Mouse (Mus musculus) left cerebral cortex, postnatal 36 days (tissue): ENCODE results near the gene Schip1. TPM values are rescaled to one million over a fixed set of nuclear protein-coding genes. Genes with fewer than 3 reads are reported as not detected.

ENCODE experiments used
- DNase-seq, 2 experiments: peaks; one replicate each; pipeline ENCODE4 v3.0.0; 2021 to 2022; ENCODE audit warnings: low spot score in 2 of 2, mixed read lengths in 1 of 2
- intact Hi-C: fragments of 180-260 bp; cut with DNase I; formaldehyde crosslinking; loops from one replicate; pipeline ENCODE4 v1.15.1; 2025
- total RNA-seq, 2 experiments: library from RNA; stranded (reverse); gene quantifications; 2 replicates each; pipeline ENCODE4 v1.2.3; 2021

Schip1 gene
- total RNA-seq, 2 experiments from 2014 or later = 229 to 297 TPM

DNA sequence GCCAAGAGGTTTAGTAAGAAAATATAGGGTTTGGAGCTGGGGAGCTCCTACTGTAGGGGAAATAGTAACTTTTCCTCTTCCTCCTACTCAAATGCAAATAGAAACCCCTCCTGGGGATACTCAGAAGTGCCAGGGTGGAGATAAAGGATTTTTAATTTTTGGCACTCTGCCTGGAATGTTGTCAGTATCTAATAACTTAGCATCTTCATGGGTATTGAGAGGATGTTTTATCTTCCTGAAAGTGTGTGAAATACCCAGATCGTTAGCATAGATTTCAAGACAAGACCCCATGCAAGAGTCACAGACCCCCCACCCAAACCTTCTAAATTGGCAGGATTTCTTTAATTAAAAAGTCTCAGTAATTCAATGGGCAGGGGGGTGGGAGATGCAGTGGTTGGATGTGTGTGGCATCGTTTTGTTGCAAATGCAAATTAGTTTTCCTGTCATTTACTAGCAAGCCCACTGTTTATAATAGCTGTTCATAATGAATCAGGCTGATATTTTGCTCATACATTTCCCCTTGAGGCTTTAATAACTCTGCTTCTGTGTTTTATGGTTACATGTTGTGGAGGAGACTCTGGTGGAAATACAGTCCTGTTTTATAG, 40.6 kb downstream of the Schip1 start:
- intact Hi-C loops = no loop called here
- no peak for DNase-seq

GRCm38 (mm10) chr3:68121338-68121737, 56.7 kb downstream of the Schip1 start:
- intact Hi-C loops = no loop called here
- no peak for DNase-seq

- intact Hi-C loops = no loop called here
- no peak for DNase-seq
These were observed 61.8 kb downstream of the Schip1 start for GRCm38 (mm10) chr3:68126284-68126856.

GRCm38 (mm10) chr3:68130386-68130785, 65.8 kb downstream of the Schip1 start:
- intact Hi-C loops = no loop called here
- no peak for DNase-seq

- DNase-seq = no peak
These were observed 74.4 kb downstream of the Schip1 start for GRCm38 (mm10) chr3:68138833-68139627.

DNA sequence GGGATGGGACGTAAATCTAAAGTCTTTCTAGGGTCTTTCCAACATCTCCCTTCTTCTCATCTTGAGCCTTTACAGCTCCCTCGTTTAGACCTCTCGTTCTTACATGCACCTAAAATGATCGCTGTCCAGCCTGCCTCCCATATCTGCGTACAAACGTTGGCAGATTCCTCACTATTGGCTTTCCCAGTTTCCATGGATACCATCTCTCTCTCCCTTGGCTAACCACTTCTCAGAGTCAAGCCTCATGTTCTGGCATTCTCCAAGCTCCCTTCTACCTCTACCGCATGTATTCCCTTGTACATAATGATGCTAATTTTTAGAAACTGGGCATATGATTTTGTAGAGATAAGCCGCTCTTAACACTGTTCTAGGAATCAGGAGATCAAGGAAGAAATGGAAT, 86.1 kb downstream of the Schip1 start:
- intact Hi-C loops = no loop called here
- no peak for DNase-seq

More at GRCm38 (mm10) chr3:68138833-68139627, 74.4 kb downstream of the Schip1 start:
- intact Hi-C loops = no loop called here

GRCm38 (mm10) chr3:68160175-68160574, 95.6 kb downstream of the Schip1 start:
- intact Hi-C loops = no loop called here
- DNase-seq = no peak

DNA sequence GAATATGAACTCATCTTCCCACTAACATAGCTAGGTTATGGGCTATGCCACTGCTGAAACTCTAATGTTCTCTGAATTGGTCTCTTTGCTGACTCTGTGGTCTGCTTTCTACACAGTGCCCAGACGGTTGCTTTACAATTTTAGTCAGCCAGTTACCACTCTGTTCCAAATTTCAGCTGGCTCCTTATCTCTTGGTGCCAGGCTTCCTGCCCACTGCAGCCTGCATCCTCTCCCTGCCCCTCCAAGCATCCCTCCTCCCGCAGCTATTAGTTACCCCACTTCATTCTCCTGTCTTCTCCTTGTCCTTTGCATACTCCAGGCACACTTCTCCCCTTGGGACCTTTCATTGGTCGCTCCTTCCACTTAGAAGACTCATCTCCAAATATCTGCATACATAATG, 96.2 kb downstream of the Schip1 start:
- DNase-seq = no peak
- intact Hi-C loops = no loop called here

DNA sequence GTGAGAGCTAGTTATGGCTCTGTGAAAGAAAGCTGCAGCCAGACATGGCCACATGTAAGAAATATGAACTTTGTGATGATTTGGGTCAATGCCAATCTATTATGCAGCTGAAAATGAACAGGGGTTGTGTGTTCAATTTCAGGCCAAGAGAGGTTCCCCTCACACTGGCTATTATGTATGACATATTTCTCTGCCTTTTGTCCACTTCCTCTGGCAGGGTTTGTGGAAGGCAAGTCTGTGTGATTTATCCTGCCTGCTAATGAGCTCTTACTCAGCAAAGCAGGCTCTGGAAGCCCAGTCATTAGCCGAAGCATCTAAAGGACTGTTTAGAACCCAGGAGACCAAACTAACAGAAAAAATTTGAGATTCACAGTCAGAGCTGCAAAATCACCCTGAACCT, 113.6 kb downstream of the Schip1 start:
- DNase-seq = no peak
- intact Hi-C loops = no loop called here

DNA sequence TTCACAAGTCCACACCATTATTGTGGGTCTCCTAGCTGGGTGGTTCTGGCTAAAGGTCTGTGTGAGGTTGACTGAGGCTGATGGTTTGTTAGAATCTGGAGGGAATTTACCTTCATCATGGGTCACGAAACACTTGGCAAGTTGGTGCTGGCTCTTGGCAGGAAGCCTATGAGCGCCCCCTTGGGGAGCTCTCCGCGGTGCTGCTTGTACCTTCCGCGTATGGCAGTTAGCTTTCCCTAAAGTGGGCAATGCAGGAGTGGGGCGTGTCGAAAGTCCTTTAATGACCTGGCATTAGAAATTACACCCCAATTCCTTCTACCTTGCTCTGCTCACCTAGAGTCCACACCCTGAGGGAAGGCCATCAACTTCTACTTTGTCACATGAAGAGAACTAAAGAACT, 122.9 kb downstream of the Schip1 start:
- no peak for DNase-seq

DNA sequence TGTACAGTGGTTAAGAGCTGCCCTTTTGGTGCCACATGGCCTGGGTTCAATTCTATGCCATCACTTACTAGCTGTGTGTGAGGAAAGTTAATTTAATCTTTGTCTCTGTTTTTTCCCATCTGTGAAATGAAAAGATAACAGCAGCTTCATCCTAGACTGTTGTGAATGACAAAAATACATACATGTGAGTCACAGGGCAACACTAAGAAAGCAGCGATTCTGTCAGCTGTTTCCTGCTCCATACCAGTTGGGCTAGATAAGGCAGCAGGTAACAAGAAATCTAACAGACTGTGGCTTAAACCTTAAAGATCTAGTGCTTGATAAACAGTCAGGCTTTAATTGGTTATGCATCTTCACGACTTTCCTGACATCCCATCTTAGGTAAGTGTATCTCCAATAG, 124.5 kb downstream of the Schip1 start:
- intact Hi-C loops = no loop called here
- no peak for DNase-seq

More for the DNA sequence above, 122.9 kb downstream of the Schip1 start:
- intact Hi-C loops = no loop called here

- intact Hi-C loops = no loop called here
- no peak for DNase-seq
These were observed 132.3 kb downstream of the Schip1 start for GRCm38 (mm10) chr3:68196933-68197332.

- no peak for DNase-seq
- intact Hi-C loops = no loop called here
These were observed 136.6 kb downstream of the Schip1 start for GRCm38 (mm10) chr3:68201214-68201613.

- intact Hi-C loops = no loop called here
These were observed 137.7 kb downstream of the Schip1 start for GRCm38 (mm10) chr3:68202162-68202902.

DNA sequence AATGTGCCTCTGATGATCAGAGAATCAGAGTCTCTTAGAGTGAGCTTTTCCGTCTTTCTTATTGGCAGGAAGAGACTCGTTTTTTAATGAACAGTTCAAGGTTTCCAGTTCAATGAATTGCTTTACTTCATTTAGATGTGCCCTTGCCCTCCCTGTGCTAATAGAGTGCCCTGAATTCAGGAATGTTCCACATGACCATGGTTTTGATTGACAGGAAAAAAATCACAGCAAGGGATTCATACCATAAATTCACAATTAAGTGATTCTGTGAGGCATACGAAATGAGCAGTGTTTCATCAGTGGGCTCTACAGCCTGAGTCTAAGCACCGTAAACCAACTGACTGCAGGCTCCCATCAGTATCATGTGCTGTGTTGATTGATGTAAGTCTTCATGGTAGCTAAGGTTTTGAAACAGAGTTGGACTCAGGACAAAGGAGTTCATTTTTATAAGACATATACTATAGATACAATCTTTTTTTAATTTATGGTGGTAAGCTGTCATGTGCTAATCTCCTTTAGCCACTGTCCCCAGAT, 139.4 kb downstream of the Schip1 start:
- intact Hi-C loops = no loop called here
- no peak for DNase-seq

More at GRCm38 (mm10) chr3:68202162-68202902, 137.7 kb downstream of the Schip1 start:
- no peak for DNase-seq

DNA sequence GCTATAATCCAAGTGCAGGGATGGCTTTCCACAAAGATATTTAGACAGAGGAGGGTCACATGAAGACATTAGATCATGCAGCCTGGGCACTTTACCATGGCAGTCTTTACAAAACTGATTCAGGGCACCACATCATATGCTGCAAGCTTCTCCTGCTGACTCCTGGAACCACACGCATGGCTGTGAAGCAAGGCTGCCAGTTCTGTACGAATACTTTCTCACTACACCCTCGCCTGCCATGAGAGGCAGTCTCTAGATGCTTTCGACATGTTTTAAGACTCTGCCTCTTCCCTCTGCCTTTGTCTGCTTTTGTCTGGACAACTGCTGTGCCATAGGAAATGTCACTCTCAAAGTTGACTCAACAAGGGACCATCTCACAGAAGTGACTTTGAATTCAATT, 145.8 kb downstream of the Schip1 start:
- intact Hi-C loops = no loop called here
- DNase-seq = no peak

DNA sequence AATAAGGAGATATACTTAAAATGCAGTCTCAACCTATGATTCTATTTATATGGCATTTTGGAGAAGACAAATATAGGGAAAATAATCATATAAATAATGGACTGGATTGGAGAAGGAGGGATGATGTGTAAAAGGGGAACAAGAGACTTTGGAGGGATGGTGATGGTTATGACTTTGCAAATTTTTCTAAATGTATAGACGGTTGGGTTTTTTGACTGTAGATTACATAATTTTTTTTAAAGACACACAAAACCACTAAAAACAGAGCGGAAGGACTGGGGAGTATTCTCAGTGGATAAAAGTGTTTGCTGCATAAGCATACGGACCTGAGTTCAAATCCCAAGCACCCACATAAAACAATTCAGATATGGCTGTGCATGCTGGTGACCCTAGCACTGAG, 156.8 kb downstream of the Schip1 start:
- intact Hi-C loops = no loop called here
- DNase-seq = no peak

GRCm38 (mm10) chr3:68239887-68240286, 175.3 kb downstream of the Schip1 start:
- no peak for DNase-seq
- intact Hi-C loops = loop anchor here (5.0 kb wide), 1 partner anchor 298 kb away; no protein-coding TSS in a partner anchor

DNA sequence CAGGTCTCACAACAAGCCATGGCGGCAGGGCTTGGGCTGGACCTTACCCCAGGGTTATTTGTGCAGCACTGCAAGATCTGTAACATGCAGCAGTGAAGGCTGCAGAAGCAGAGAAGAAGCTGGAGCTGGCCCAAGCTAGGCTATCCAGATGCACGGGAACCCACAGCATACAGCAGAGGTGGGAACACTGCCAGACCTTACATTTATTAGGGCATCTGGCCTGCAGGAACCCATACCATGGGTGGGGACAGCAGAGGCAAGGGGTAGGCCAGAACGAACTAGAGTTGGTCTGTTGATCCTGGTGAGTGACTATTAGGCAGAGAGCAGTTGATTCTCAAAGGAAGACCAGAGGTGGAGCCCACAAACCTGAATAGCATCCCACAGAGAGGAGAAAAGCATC, 178.6 kb downstream of the Schip1 start:
- no peak for DNase-seq
- intact Hi-C loops = loop anchor here (5.0 kb wide), 1 partner anchor 301 kb away; no protein-coding TSS in a partner anchor

DNA sequence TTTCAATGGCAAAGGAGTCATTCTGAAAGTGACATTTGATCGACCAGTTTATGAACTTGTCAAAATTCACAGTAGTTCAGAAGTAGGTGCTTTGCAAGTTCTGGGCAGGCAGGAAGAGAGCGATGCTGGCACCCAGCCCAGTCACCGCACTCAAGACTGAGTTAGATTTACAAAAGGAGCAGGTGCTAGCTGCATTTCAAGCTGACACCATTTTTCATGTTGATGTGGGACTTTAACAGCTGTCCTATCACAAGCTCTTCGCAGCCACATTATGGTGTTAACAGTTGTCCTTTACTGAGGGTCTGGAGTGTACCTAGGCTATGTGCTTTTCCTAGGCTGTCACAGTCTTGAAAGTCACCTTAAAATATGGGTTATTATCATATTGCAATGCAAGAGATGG, 181.6 kb downstream of the Schip1 start:
- DNase-seq = peak in 1 of 2 experiments; percentile 24
- intact Hi-C loops = no loop called here
